Mouse (Mus musculus) lung, postnatal 0 days (tissue): ENCODE data around the gene Syt14. TPM values are rescaled to one million over a fixed set of nuclear protein-coding genes. Genes with fewer than 3 reads are reported as not detected.

Experiments
- ATAC-seq: fragments of 200-750 bp; cut with Nextera tagmentation; 2 replicates; pipeline ENCODE4 v1.8.0; 2017; ENCODE audit warnings: moderate library complexity
- DNase-seq: peaks from one replicate; pipeline ENCODE4 v3.0.0-alpha.2; 2016; ENCODE audit warnings: low spot score
- H3K27ac ChIP-seq: fragments of 300-500 bp; sonication (generic); 2 replicates; pipeline ENCODE4 v1.5.1; 2014; ENCODE audit warnings: antibody characterized with exemption, mild to moderate bottlenecking, low read length, mixed read lengths
- H3K27me3 ChIP-seq: fragments of 300-500 bp; sonication (generic); replicated peaks from 2 replicates; pipeline ENCODE4 v1.6.1; 2014; ENCODE audit warnings: low read length, mixed read lengths; ENCODE audit not compliant: insufficient read depth
- H3K36me3 ChIP-seq: fragments of 300-500 bp; sonication (generic); 2 replicates; pipeline ENCODE4 v1.6.1; 2014; ENCODE audit warnings: low read length, mixed read lengths; ENCODE audit not compliant: insufficient read depth
- H3K4me1 ChIP-seq: fragments of 300-500 bp; sonication (generic); 2 replicates; pipeline ENCODE4 v1.6.1; 2014; ENCODE audit warnings: antibody characterized with exemption, low read depth, low read length, mixed read lengths; ENCODE audit not compliant: insufficient read depth
- H3K4me2 ChIP-seq: fragments of 300-500 bp; sonication (generic); replicated peaks from 2 replicates; pipeline ENCODE4 v1.6.1; 2014; ENCODE audit warnings: low read depth, mild to moderate bottlenecking, low read length, moderate library complexity, mixed read lengths
- H3K4me3 ChIP-seq: fragments of 300-500 bp; sonication (generic); 2 replicates; pipeline ENCODE4 v1.5.1; 2014; ENCODE audit warnings: low read depth, low read length
- H3K9ac ChIP-seq: fragments of 300-500 bp; sonication (generic); replicated peaks from 2 replicates; pipeline ENCODE4 v1.6.1; 2014; ENCODE audit warnings: low read depth, mild to moderate bottlenecking
- H3K9me3 ChIP-seq: fragments of 300-500 bp; sonication (generic); 2 replicates; pipeline ENCODE4 v1.6.1; 2016; ENCODE audit warnings: low read length, mixed read lengths
- CTCF ChIP-seq: IDR thresholded peaks from 2 replicates; pipeline ENCODE4 v1.5.1; 2016; ENCODE audit warnings: antibody characterized with exemption, mild to moderate bottlenecking
- EP300 ChIP-seq: IDR thresholded peaks from 2 replicates; pipeline ENCODE4 v1.6.1; 2016; ENCODE audit warnings: antibody characterized with exemption, mild to moderate bottlenecking, control low read depth
- WGBS: fragments of 180-500 bp; shearing (Covaris S2); extraction: QIAGEN DNeasy Blood & Tissue Kit; methylation state at CpG from one replicate; pipeline ENCODE4 v1.1.7; 2014; 5-methylcytosine and 5-hydroxymethylcytosine counted together
- polyA plus RNA-seq: library from polyadenylated mRNA; unstranded; fragments of >200 nt; fragmentation: Nextera tagmentation; extraction: Ambion mirVana; gene quantifications from 2 replicates; pipeline ENCODE4 v1.2.1, GENCODE M21; 2015

The Syt14 gene
- polyA plus RNA-seq, 1 experiment from 2014 or later: 0.18 TPM

GRCm38 (mm10) chr1:192994179-192994873 lies 41.2 kb downstream of the Syt14 start:
- H3K27ac ChIP-seq: no peak overlapping the region
- H3K4me3 ChIP-seq: no peak overlapping the region
- no peak overlapping the region for H3K9ac ChIP-seq
- ATAC-seq (no peak), DNase-seq (no peak)
- no peaks in the 10 kb centered on the region for H3K9me3 ChIP-seq
- WGBS: 57% methylated on average over 2 of the region's 2 CpGs
- H3K27me3 ChIP-seq: no peaks in the 10 kb centered on the region
- TF ChIP-seq CTCF: no peak
- TF ChIP-seq EP300: no peak
- H3K4me1 ChIP-seq: no peaks in the 10 kb centered on the region
- no peaks in the 10 kb centered on the region for H3K36me3 ChIP-seq
- H3K4me2 ChIP-seq: no peak overlapping the region

GRCm38 (mm10) chr1:192993491-192993890 lies 42.1 kb downstream of the Syt14 start:
- no peak overlapping the region for H3K4me2 ChIP-seq
- no peak overlapping the region for H3K9ac ChIP-seq
- TF ChIP-seq CTCF (no peak), EP300 (no peak)
- H3K4me1 ChIP-seq: no peaks in the 10 kb centered on the region
- H3K36me3 ChIP-seq: no peaks in the 10 kb centered on the region
- H3K9me3 ChIP-seq: no peaks in the 10 kb centered on the region
- H3K27ac ChIP-seq: no peak overlapping the region
- DNase-seq: no peak
- ATAC-seq: no peak; the same call in 1 of the 2 replicates
- no peaks in the 10 kb centered on the region for H3K27me3 ChIP-seq
- H3K4me3 ChIP-seq: no peak overlapping the region

GRCm38 (mm10) chr1:192987203-192987602 lies 48.4 kb downstream of the Syt14 start:
- no peaks in the 10 kb centered on the region for H3K9me3 ChIP-seq
- no peak for DNase-seq
- no peaks in the 10 kb centered on the region for H3K4me1 ChIP-seq
- no peak overlapping the region for H3K9ac ChIP-seq
- TF ChIP-seq CTCF (no peak), EP300 (no peak)
- no peaks in the 10 kb centered on the region for H3K27me3 ChIP-seq
- no peak overlapping the region for H3K27ac ChIP-seq
- H3K4me2 ChIP-seq: no peak overlapping the region
- ATAC-seq: no peak
- whole genome bisulfite sequencing: 79% methylated on average over 3 of the region's 3 CpGs
- H3K4me3 ChIP-seq: no peak overlapping the region
- no peaks in the 10 kb centered on the region for H3K36me3 ChIP-seq

- H3K36me3 ChIP-seq: no peaks in the 10 kb centered on the region
- H3K27ac ChIP-seq: no peak overlapping the region
- WGBS: 56% methylated on average over 3 of the region's 3 CpGs
- ATAC-seq (no peak), DNase-seq (no peak)
- H3K4me2 ChIP-seq: no peak overlapping the region
- no peak for TF ChIP-seq EP300
- TF ChIP-seq CTCF: no peak
- H3K9ac ChIP-seq: no peak overlapping the region
- no peaks in the 10 kb centered on the region for H3K4me1 ChIP-seq
- H3K9me3 ChIP-seq: no peaks in the 10 kb centered on the region
- no peak overlapping the region for H3K4me3 ChIP-seq
- no peaks in the 10 kb centered on the region for H3K27me3 ChIP-seq
Measured at GRCm38 (mm10) chr1:192986481-192986880, 49.1 kb downstream of the Syt14 start.

GRCm38 (mm10) chr1:192984333-192984732 lies 51.2 kb downstream of the Syt14 start:
- Histone ChIP-seq H3K27me3 (no peaks in the 10 kb centered on the region), H3K9me3 (no peaks in the 10 kb centered on the region), H3K9ac (no peak overlapping the region), H3K4me3 (no peak overlapping the region), H3K27ac (no peak overlapping the region), H3K36me3 (no peaks in the 10 kb centered on the region), H3K4me2 (no peak overlapping the region), H3K4me1 (no peaks in the 10 kb centered on the region)
- 73% methylated on average over 4 of the region's 4 CpGs for WGBS
- ATAC-seq (no peak), DNase-seq (no peak)
- TF ChIP-seq EP300 (no peak), CTCF (no peak)

GRCm38 (mm10) chr1:192981658-192982057 lies 53.9 kb downstream of the Syt14 start:
- 82% methylated on average over 3 of the region's 3 CpGs for WGBS
- Histone ChIP-seq H3K9me3 (no peaks in the 10 kb centered on the region), H3K36me3 (no peaks in the 10 kb centered on the region), H3K4me2 (no peak overlapping the region), H3K27me3 (no peaks in the 10 kb centered on the region), H3K4me3 (no peak overlapping the region), H3K9ac (no peak overlapping the region), H3K27ac (no peak overlapping the region), H3K4me1 (no peaks in the 10 kb centered on the region)
- DNase-seq (no peak), ATAC-seq (no peak)
- TF ChIP-seq EP300 (no peak), CTCF (no peak)

GRCm38 (mm10) chr1:192981120-192981519 lies 54.5 kb downstream of the Syt14 start:
- Histone ChIP-seq H3K27me3 (no peaks in the 10 kb centered on the region), H3K9me3 (no peaks in the 10 kb centered on the region), H3K4me1 (no peaks in the 10 kb centered on the region), H3K9ac (no peak overlapping the region), H3K4me3 (no peak overlapping the region), H3K36me3 (no peaks in the 10 kb centered on the region), H3K27ac (no peak overlapping the region), H3K4me2 (no peak overlapping the region)
- no peak for DNase-seq
- WGBS: 68% methylated on average over 1 of the region's 1 CpGs
- no peak for ATAC-seq
- TF ChIP-seq CTCF: no peak
- no peak for TF ChIP-seq EP300
